Mouse (Mus musculus): ENCODE data around the gene Itgam.
A peak's percentile ranks its signal among the peaks of the same experiment; 100 is the strongest.

Itgam gene

DNA sequence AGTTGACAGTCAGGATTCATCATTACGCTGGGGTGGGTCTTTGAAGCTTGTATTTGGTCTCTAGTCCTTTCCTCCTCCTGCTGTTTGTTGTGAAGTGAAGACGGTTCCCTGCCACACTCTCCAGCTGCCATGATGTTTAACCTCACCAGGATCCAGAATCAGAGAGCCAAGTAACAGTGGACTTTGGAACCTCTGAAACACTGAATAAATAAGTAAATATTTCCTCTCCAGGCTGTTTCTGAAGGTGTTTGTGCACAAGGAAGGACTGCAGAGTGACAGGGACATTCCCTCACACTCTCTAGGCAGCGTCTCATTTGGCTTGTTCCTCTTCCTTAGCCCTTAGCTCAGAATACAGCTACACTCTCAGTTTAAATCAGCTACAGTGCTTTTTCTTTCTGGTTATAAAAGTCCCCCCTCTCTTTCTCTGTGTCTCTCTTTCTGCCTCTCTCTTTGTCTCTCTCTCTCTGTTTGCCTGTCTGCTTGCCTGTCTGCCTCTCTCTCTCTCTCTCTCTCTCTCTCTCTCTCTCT is 5.5 kb upstream of the Itgam start:
- DNase-seq (ENCODE audit: low spot score in 2 of 2) = no peak

- no peak for DNase-seq (ENCODE audit: low spot score in 2 of 2)
Observed at GRCm38 (mm10) chr7:128057860-128058259, 4.6 kb upstream of the Itgam start.

DNA sequence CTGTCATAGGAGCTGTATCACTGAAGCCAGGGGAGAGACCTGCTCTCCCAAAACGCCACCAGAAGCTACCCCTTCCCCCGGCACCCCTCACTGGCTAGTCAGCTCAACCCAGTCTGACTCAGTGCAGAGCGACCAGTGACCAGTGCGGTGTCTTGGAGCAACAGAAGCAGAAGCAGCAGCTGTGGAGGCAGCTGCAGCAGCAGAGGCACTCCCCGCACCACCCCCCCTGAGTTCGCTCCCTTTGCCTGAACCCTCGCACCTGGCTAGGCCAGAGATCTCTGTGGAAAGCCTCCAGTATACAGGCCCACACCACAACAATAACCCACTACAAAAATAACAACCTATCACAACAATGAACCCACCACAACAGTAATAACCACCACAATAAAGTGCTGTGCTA is 3.9 kb upstream of the Itgam start:
- peak; percentile 76 to 83 for DNase-seq (ENCODE audit: low spot score in 2 of 2)

DNA sequence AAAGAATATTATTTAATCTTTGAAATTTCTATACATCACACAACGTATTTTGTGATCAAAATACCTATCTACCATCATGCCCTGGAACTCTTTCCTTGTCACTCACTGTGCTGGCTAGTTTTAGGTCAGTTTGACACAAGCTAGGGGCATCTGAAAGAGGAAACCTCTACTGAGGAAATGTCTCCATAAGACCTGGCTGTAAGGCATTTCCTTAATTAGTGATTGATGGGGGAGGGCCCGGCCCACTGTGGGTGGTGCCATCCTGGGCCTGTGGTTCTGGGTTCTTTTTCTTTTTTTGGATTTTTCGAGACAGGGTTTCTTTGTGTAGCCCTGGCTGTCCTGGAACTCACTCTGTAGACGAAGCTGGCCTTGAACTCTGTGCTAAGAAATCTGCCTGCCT is 3.3 kb upstream of the Itgam start:
- DNase-seq (ENCODE audit: low spot score in 2 of 2) = no peak

GRCm38 (mm10) chr7:128063211-128063781 is 856 bp downstream of the Itgam start:
- no peak for DNase-seq (ENCODE audit: low spot score in 2 of 2)

GRCm38 (mm10) chr7:128065547-128065946 is 3.1 kb downstream of the Itgam start:
- DNase-seq (ENCODE audit: low spot score in 2 of 2) = no peak

GRCm38 (mm10) chr7:128067847-128068246 is 5.4 kb downstream of the Itgam start:
- no peak for DNase-seq (ENCODE audit: low spot score in 2 of 2)

DNA sequence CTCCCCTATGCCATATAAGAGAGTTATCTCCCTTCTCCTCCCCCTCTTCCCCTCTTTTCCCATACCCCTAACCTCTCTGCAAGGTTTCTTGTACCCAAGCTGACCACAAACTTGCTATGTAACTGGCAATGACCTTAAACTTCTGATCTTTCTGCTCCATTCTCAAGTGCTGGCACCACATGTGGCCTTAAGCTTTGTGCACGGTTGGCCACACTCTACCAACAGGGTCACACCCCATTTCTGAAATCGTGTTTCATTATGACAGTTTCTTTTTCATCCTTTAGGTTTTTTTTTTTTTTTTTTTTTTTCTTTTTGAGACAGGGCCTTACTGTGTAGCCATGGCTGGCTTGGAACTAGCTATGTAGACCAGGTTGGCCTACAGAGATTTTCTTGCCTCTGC is 7.4 kb downstream of the Itgam start:
- DNase-seq (ENCODE audit: low spot score in 2 of 2) = no peak

GRCm38 (mm10) chr7:128071816-128072215 is 9.4 kb downstream of the Itgam start:
- DNase-seq (ENCODE audit: low spot score in 2 of 2) = peak in 1 of 2 experiments; percentile 2

DNA sequence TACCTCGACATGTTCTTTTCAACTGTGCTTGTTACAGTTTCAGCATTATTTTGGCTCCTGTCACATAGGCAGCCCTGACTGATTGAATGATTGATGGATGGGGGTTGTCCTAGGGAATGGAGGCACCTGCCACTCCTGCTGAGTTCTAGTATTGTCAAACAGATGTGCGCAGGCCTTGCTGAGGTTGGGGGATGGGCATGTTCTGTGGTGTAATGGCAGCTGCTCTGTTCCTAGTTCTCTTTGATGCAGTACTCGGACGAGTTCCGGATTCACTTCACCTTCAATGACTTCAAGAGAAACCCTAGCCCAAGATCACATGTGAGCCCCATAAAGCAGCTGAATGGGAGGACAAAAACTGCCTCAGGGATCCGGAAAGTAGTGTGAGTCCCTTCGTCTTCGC is 17.6 kb downstream of the Itgam start:
- DNase-seq (ENCODE audit: low spot score in 2 of 2) = peak; percentile 80 to 86

GRCm38 (mm10) chr7:128089141-128089540 is 26.7 kb downstream of the Itgam start:
- peak in 1 of 2 experiments; percentile 2 for DNase-seq (ENCODE audit: low spot score in 2 of 2)

- peak in 1 of 2 experiments; percentile 0 for DNase-seq (ENCODE audit: low spot score in 2 of 2)
Observed at GRCm38 (mm10) chr7:128098135-128098534, 35.7 kb downstream of the Itgam start.

DNA sequence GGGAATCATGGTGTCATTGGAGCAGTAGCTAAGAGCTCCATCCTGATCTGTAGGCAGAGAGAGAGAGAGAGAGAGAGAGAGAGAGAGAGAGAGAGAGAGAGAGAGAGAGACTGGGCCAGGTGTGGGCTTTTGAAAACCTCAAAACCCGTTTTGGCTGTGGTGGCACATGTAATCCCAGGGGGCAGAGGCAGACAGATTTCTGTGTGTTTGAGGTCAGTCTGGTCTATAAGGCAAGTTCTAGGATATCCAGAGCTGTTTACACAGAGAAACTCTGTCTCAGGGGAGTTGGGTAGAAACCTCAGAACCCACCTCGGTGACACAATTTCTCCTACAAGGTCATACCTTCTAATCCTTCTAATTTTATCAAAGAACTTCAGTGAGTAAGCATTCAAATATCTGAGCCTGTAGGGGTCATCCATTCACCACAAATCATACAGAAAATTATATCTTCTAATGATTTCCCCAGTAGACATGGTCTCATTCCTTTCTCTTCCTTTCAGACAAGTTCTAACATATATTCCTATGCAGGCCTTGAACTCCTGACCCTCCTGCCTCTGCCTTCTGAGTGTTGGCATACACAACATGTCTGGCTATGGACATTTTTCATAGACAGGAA is 38.4 kb downstream of the Itgam start:
- peak in 1 of 2 experiments; percentile 1 for DNase-seq (ENCODE audit: low spot score in 2 of 2)

DNA sequence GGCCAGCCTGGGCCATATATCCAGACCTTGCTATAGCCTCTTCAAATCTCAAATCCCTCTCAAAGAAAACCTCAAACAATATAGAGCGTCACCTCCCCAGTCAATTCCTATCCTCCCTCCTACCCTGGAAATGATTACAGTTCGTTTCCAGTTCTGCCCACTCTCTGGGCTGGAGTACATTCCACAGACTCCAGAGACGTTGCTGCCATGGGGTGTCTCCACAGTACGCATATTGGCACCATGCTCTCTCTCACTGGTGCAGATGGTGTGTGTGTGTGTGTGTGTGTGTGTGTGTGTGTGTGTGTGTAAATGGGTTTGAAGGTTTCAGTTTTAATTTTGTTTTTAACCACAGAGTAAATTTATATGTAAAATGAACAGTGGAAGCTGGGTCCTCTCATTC is 42.8 kb downstream of the Itgam start:
- DNase-seq (ENCODE audit: low spot score in 2 of 2) = peak in 1 of 2 experiments; percentile 0

- DNase-seq (ENCODE audit: low spot score in 2 of 2) = peak in 1 of 2 experiments; percentile 0
Observed at GRCm38 (mm10) chr7:128107462-128107861, 45.0 kb downstream of the Itgam start.

- peak in 1 of 2 experiments; percentile 2 for DNase-seq (ENCODE audit: low spot score in 2 of 2)
Observed at GRCm38 (mm10) chr7:128110314-128110713, 47.9 kb downstream of the Itgam start.

- DNase-seq (ENCODE audit: low spot score in 2 of 2) = peak in 1 of 2 experiments; percentile 1
Observed at GRCm38 (mm10) chr7:128112131-128112530, 49.7 kb downstream of the Itgam start.

DNA sequence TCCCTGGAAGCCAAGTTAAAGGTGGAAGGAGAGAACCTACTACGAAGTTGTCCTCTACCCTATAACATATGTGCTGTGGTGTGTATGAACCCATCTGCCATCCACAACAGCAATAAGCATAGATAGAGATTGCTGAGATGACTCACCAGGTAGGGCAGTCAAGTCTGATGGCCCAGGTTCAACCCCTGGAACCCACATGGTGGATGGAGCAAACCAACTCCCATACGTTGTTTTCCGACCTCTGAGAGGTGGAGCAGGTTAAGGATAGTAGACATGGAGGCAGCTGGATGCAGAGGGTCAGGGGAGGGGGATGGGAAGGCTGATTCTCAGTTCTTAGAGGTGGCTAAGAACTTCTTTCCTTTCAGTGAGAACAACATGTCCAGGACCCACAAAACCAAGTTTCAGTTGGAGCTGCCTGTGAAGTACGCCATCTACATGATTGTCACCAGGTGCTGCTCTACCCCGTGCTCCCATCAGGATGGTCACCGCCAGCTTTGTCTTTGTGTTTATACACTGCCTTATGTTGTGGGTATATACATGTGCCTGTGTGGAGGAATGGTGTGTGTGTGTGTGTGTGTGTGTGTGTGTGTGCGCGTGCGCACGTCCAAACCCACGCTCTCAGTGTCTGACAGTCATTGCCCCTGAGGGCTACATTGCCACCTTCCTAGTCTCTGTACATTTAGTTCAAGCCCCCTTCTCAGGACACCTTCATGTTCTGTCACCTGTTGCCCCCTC is 52.1 kb downstream of the Itgam start:
- DNase-seq (ENCODE audit: low spot score in 2 of 2) = peak in 1 of 2 experiments; percentile 2

DNA sequence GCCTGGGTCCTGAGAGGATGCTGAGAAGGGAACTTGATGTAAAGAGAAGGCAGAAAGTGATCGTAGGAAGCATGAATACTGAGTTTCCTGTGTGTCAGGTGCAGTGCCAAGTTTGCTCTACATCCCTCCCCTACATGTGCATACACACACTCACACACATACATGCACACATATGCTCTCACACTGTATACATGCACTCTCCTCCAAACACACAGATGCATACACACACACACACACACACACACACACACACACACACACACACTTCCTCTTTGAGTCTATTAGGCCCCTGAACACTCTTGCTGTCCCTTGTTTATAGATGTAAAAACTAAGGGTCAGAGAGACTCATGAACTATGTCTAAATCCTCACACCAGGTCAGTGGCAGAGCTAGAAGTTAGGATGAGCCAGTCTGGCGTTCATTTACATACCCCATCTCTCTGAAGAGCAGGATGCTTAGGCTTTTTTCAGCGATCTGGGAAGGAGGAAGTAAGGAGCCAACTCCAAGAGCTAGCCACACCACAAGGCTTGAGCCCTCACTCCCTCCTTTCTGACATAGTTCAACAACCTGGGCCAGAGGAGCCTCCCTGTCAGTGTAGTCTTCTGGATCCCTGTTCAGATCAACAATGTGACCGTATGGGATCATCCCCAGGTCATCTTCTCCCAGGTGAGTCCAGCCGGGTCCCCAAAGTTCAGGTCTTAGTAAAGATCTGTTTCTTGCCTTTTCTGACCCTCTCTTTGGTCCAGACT is 52.9 kb downstream of the Itgam start:
- peak in 1 of 2 experiments; percentile 1 for DNase-seq (ENCODE audit: low spot score in 2 of 2)

DNA sequence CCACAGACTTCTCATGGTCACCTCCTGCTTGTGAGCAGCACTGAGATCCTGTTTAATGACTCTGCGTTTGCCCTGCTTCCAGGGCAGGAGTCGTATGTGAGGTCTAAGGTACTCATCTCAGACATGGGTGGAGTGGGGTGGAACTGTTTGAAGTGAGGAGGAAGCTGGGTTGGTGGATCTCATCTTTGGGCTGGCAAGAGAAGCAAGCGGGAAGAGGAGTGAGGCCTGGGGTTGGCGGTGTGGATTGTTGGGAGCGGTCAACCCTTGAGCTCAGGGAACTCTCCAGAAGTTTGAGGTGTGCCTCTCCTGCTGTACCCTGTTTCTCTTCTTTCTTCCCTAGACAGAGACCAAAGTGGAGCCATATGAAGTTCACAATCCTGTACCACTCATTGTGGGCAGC is 54.0 kb downstream of the Itgam start:
- DNase-seq (ENCODE audit: low spot score in 2 of 2) = peak in 1 of 2 experiments; percentile 1

GRCm38 (mm10) chr7:128119726-128120490 is 57.5 kb downstream of the Itgam start:
- no peak for DNase-seq (ENCODE audit: low spot score in 2 of 2)

All from thymus, postnatal 10 days (tissue).